Mouse (Mus musculus) fat pad, adult 2 months (tissue): Measurements from ENCODE around the gene Tsga10ip.
"Not testable (repeated sequence)": the region's sequence is repeated elsewhere in the genome, so short reads cannot be mapped to it uniquely, and the experiment has no call there.

Experiments
- DNase-seq: peaks from one replicate; pipeline ENCODE4 v3.0.0-alpha.2; 2011; ENCODE audit warnings: low read depth, low spot score; ENCODE audit errors: extremely low read depth

The Tsga10ip gene

GRCm38 (mm10) chr19:5424092-5424781 lies 21.9 kb upstream of the Tsga10ip start:
- DNase-seq = no peak

GRCm38 (mm10) chr19:5423561-5423960 lies 21.2 kb upstream of the Tsga10ip start:
- DNase-seq = no peak

GRCm38 (mm10) chr19:5422895-5423443 lies 20.6 kb upstream of the Tsga10ip start:
- no peak for DNase-seq

GRCm38 (mm10) chr19:5422267-5422666 lies 19.9 kb upstream of the Tsga10ip start:
- no peak for DNase-seq

GRCm38 (mm10) chr19:5421784-5422183 lies 19.5 kb upstream of the Tsga10ip start:
- DNase-seq = no peak

- no peak for DNase-seq
These were observed 18.3 kb upstream of the Tsga10ip start for GRCm38 (mm10) chr19:5420579-5420978.

- DNase-seq = no peak
These were observed 17.3 kb upstream of the Tsga10ip start for GRCm38 (mm10) chr19:5419630-5420029.

GRCm38 (mm10) chr19:5418750-5419466 lies 16.6 kb upstream of the Tsga10ip start:
- no peak for DNase-seq

- no peak for DNase-seq
These were observed 12.2 kb upstream of the Tsga10ip start for GRCm38 (mm10) chr19:5414534-5414957.

- no peak for DNase-seq
These were observed 11.5 kb upstream of the Tsga10ip start for GRCm38 (mm10) chr19:5413840-5414239.

GRCm38 (mm10) chr19:5411961-5412360 lies 9.6 kb upstream of the Tsga10ip start:
- no peak for DNase-seq

GRCm38 (mm10) chr19:5410641-5411040 lies 8.3 kb upstream of the Tsga10ip start:
- no peak for DNase-seq

GRCm38 (mm10) chr19:5409068-5409467 lies 6.7 kb upstream of the Tsga10ip start:
- DNase-seq = no peak

GRCm38 (mm10) chr19:5408057-5409001 lies 6.0 kb upstream of the Tsga10ip start:
- no peak for DNase-seq

- no peak for DNase-seq
These were observed 4.8 kb upstream of the Tsga10ip start for GRCm38 (mm10) chr19:5407133-5407532.

- DNase-seq = not testable (repeated sequence)
These were observed 4.3 kb upstream of the Tsga10ip start for GRCm38 (mm10) chr19:5406531-5407126.

- DNase-seq = no peak
These were observed 3.6 kb upstream of the Tsga10ip start for GRCm38 (mm10) chr19:5405924-5406323.

GRCm38 (mm10) chr19:5401073-5401472 lies 1.3 kb downstream of the Tsga10ip start:
- not testable (repeated sequence) for DNase-seq

GRCm38 (mm10) chr19:5395371-5395770 lies 7.0 kb downstream of the Tsga10ip start:
- DNase-seq = no peak

GRCm38 (mm10) chr19:5394168-5394567 lies 8.2 kb downstream of the Tsga10ip start:
- no peak for DNase-seq

- no peak for DNase-seq
These were observed 9.4 kb downstream of the Tsga10ip start for GRCm38 (mm10) chr19:5392892-5393291.
